In the genomic region with DNA sequence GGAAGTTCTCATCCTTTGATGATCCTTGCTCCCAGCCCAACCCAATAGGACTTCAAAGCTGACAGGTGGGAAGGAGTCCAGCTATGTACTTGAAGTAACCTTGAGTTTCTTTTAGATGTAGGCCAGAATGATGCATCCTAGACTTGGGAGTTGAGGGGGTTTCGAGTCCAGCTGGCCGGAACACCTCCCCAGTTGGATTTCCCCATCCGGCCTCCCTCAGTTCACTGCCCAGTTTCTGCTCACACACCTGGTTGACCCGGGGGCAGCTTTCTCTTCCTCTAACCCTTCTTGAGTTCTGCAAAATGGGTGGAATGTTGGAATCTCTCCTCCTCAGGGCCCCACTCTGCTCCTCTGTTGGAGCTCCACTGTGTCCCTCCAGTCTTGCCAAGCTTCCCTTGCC, we compare ENCODE assay signal across 32 mouse cellular contexts.
"Had no signal": no experiment of that assay in that cellular context is flagged by ENCODE, and none has a peak within 500 bp of the region (broad histone marks: within the 10 kb centered on the region; RNA-seq: fewer than 3 reads in every experiment).

No protein-coding gene starts in this region.

- H3K9me3 ChIP-seq: heart, embryonic 10.5 days; heart, embryonic 12.5 days; heart, embryonic 13.5 days; heart, embryonic 15.5 days; hindbrain, embryonic 10.5 days; hindbrain, embryonic 12.5 days; hindbrain, embryonic 13.5 days; hindbrain, embryonic 15.5 days; intestine, embryonic 15.5 days; kidney, embryonic 15.5 days had no signal

- H3K4me2 ChIP-seq: heart, embryonic 11.5 days; heart, embryonic 12.5 days; heart, embryonic 13.5 days; heart, embryonic 15.5 days; hindbrain, embryonic 12.5 days; hindbrain, embryonic 13.5 days; hindbrain, embryonic 14.5 days; hindbrain, embryonic 15.5 days; intestine, embryonic 15.5 days; kidney, embryonic 15.5 days had no signal

- H3K4me3 ChIP-seq: heart, embryonic 10.5 days; heart, embryonic 12.5 days; heart, embryonic 13.5 days; heart, embryonic 15.5 days; hindbrain, embryonic 10.5 days; hindbrain, embryonic 12.5 days; hindbrain, embryonic 13.5 days; hindbrain, embryonic 15.5 days; intestine, embryonic 15.5 days; kidney, embryonic 15.5 days; layer of hippocampus, adult 2 months; left cerebral cortex, adult 2 months had no signal

- H3K4me1 ChIP-seq: heart, embryonic 10.5 days; heart, embryonic 12.5 days; heart, embryonic 13.5 days; heart, embryonic 15.5 days; hindbrain, embryonic 10.5 days; hindbrain, embryonic 12.5 days; hindbrain, embryonic 13.5 days; hindbrain, embryonic 15.5 days; intestine, embryonic 15.5 days; kidney, embryonic 15.5 days had no signal

- H3K27me3 ChIP-seq: heart, embryonic 12.5 days; heart, embryonic 13.5 days; heart, embryonic 15.5 days; hindbrain, embryonic 12.5 days; hindbrain, embryonic 13.5 days; hindbrain, embryonic 15.5 days; intestine, embryonic 15.5 days; kidney, embryonic 15.5 days had no signal

- DNase-seq: heart, postnatal 10 days; heart, postnatal 14 days; heart, postnatal 36 days; heart, postnatal 4 days; kidney, adult 11 months; kidney, adult 18-20 months; kidney, adult 2 months; kidney, adult 8-10 months; kidney, adult 9 months; kidney, postnatal 10 days; kidney, postnatal 14 days; kidney, postnatal 25 days; kidney, postnatal 36 days; kidney, postnatal 4 days; layer of hippocampus, adult 9-11 months; layer of hippocampus, postnatal 36 days had no signal

- H3K27ac ChIP-seq: heart, embryonic 10.5 days; heart, embryonic 13.5 days; heart, embryonic 15.5 days; hindbrain, embryonic 10.5 days; hindbrain, embryonic 12.5 days; hindbrain, embryonic 13.5 days; hindbrain, embryonic 14.5 days; hindbrain, embryonic 15.5 days; hindbrain, postnatal 0 days; intestine, embryonic 15.5 days; kidney, embryonic 15.5 days; kidney, postnatal 0 days; layer of hippocampus, adult 2 months; left cerebral cortex, adult 2 months had no signal

- H3K36me3 ChIP-seq: intestine, embryonic 15.5 days had no signal

- H3K9ac ChIP-seq: heart, embryonic 12.5 days; heart, embryonic 13.5 days; heart, embryonic 15.5 days; hindbrain, embryonic 12.5 days; hindbrain, embryonic 13.5 days; hindbrain, embryonic 14.5 days; hindbrain, embryonic 15.5 days; intestine, embryonic 15.5 days; kidney, embryonic 15.5 days had no signal
